Mouse (Mus musculus): ENCODE results near the gene Vmn2r40. TPM values are rescaled to one million over a fixed set of nuclear protein-coding genes. Genes with fewer than 3 reads are reported as not detected.
"Not testable (repeated sequence)": the region's sequence is repeated elsewhere in the genome, so short reads cannot be mapped to it uniquely, and the experiment has no call there.

Gene Vmn2r40
- total RNA-seq (2012; rRNA removed) = not detected in 2 replicates
- polyA plus RNA-seq (2012; ENCODE audit: insufficient read depth in 1 of 2, insufficient read length in 2 of 2, low read depth in 1 of 2, low replicate concordance in 2 of 2, missing spikeins in 1 of 2) = not detected

- H3K4me3 ChIP-seq (ENCODE audit: control insufficient read depth in 1 of 2, insufficient read depth in 1 of 2, low read depth in 2 of 2, low read length in 2 of 2); H3K27me3 ChIP-seq (ENCODE audit: control insufficient read depth in 1 of 2, insufficient read depth in 2 of 2, low read length in 2 of 2); H3K79me2 ChIP-seq (ENCODE audit: control insufficient read depth, insufficient read depth, low read length, poor library complexity); H3K27ac ChIP-seq (ENCODE audit: control insufficient read depth, low read depth, low read length); H3K9ac ChIP-seq (ENCODE audit: control insufficient read depth, low read depth, low read length, poor library complexity, severe bottlenecking); DNase-seq (ENCODE audit: low read depth, low spot score); H3K4me1 ChIP-seq (ENCODE audit: control insufficient read depth in 1 of 2, insufficient read depth in 2 of 2, low read length in 2 of 2); H3K9me3 ChIP-seq (replicated peaks; ENCODE audit: insufficient read depth, low read length); H3K36me3 ChIP-seq (ENCODE audit: control insufficient read depth in 1 of 2, insufficient read depth in 2 of 2, low read length in 2 of 2): not testable (repeated sequence)
These were observed at the start of gene Vmn2r40 for GRCm38 (mm10) chr7:8931335-8931734. TSS of gene Vmn2r40 (minus strand) at chr7:8931435.

Other genes starting within 250 kb of the Vmn2r40 start
- gene Vmn2r39, start 99.4 kb upstream of the Vmn2r40 start, total RNA-seq (2012; rRNA removed) = not detected in 2 replicates
- not detected for gene Vmn2r39, start 99.4 kb upstream of the Vmn2r40 start, polyA plus RNA-seq (2012; ENCODE audit: insufficient read depth in 1 of 2, insufficient read length in 2 of 2, low read depth in 1 of 2, low replicate concordance in 2 of 2, missing spikeins in 1 of 2)
- gene Vmn2r38, start 166.4 kb upstream of the Vmn2r40 start, total RNA-seq (2012; rRNA removed) = not detected in 2 replicates
- gene Vmn2r38, start 166.4 kb upstream of the Vmn2r40 start, polyA plus RNA-seq (2012; ENCODE audit: insufficient read depth in 1 of 2, insufficient read length in 2 of 2, low read depth in 1 of 2, low replicate concordance in 2 of 2, missing spikeins in 1 of 2) = not detected